Mouse (Mus musculus) right cerebral cortex, postnatal 14 days (tissue): ENCODE results near the gene Olfr512.

Source experiments
- DNase-seq: peaks from one replicate; pipeline ENCODE4 v3.0.0; 2022

Gene Olfr512

DNA sequence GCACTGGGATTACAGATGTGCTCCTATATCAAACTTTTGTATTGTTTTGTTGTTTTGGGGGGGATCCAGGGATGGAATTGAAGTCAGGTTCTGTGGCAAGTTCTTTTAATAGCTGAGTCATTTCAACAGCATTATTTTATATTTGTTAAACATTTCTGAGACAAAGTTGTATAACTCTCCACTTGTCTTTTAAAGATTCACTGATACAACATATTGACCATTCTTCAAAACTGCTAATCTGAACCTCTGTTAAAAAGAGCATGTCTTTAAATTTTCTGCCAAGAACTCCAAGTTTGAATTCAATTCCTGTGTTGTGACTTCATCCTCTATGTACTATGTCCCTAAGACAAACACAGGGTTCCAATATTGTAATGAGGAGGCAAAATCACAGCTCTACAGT lies at the start of gene Olfr512:
Gene Olfr512 (plus strand): TSS at position 301 of the 400 bp plus-strand sequence.
- DNase-seq: no peak

- no peak for DNase-seq
Measured at GRCm38 (mm10) chr7:108666118-108666517, 47.0 kb upstream of the Olfr512 start, which contains the start of gene Olfr510. TSS of gene Olfr510 (plus strand) at chr7:108666418.

- DNase-seq: no peak
Measured at GRCm38 (mm10) chr7:108671058-108671457, 42.1 kb upstream of the Olfr512 start.

- DNase-seq: no peak
Measured at GRCm38 (mm10) chr7:108678886-108679285, 34.2 kb upstream of the Olfr512 start.

GRCm38 (mm10) chr7:108750673-108751072 lies 37.6 kb downstream of the Olfr512 start, which contains the start of gene Olfr513:
TSS of gene Olfr513 (plus strand) at chr7:108750973.
- DNase-seq: no peak

- DNase-seq: no peak
Measured at GRCm38 (mm10) chr7:108760411-108760810, 47.3 kb downstream of the Olfr512 start.
